Mouse (Mus musculus): ENCODE measurements around the gene Tmem44. TPM values are rescaled to one million over a fixed set of nuclear protein-coding genes. Genes with fewer than 3 reads are reported as not detected.
"Not testable (repeated sequence)": the region's sequence is repeated elsewhere in the genome, so short reads cannot be mapped to it uniquely, and the experiment has no call there.

The Tmem44 gene
- polyA plus RNA-seq, 1 experiment from 2014 or later: 19.3 TPM

DNA sequence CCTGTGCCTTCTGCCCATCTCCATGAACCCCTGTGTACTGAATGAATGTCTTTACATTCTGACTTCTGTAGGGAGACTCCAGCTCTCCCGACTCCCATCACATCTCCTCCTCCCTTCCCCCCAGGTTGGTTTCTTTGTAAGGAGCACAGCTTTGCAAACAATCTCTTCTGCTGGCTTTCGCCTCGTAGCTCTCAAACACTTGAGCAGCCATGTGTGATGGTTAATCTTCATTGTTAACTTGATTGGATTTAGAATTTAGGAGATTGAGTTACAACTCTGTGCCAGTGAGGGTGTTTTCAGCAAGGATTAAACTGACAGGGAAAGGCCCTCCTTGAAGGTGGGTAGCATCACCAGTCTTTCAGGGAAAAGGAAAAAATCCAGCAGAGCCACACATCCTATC, 73.6 kb downstream of the Tmem44 start:
- Histone ChIP-seq H3K4me1 (ENCODE audit: control insufficient read depth, insufficient read depth, low read length) (peaks cover 16% of the 10 kb centered on the region), H3K27ac (ENCODE audit: low read length) (no peak overlapping the region; the same call in 1 of the 2 replicates), H3K4me2 (ENCODE audit: low read depth, low read length) (no peak overlapping the region), H3K9me3 (replicated peaks; ENCODE audit: control insufficient read depth, low read length) (no peaks in the 10 kb centered on the region), H3K4me3 (ENCODE audit: low read length) (no peak overlapping the region), H3K9ac (ENCODE audit: low read length) (no peak overlapping the region), H3K27me3 (ENCODE audit: control insufficient read depth, insufficient read depth, low read length) (no peaks in the 10 kb centered on the region), H3K36me3 (ENCODE audit: control insufficient read depth, insufficient read depth) (no peaks in the 10 kb centered on the region)
- WGBS: 78% methylated on average over 3 of the region's 3 CpGs
- ATAC-seq (replicated peaks; ENCODE audit: extremely low read depth, insufficient read depth, low FRiP score): no peak

DNA sequence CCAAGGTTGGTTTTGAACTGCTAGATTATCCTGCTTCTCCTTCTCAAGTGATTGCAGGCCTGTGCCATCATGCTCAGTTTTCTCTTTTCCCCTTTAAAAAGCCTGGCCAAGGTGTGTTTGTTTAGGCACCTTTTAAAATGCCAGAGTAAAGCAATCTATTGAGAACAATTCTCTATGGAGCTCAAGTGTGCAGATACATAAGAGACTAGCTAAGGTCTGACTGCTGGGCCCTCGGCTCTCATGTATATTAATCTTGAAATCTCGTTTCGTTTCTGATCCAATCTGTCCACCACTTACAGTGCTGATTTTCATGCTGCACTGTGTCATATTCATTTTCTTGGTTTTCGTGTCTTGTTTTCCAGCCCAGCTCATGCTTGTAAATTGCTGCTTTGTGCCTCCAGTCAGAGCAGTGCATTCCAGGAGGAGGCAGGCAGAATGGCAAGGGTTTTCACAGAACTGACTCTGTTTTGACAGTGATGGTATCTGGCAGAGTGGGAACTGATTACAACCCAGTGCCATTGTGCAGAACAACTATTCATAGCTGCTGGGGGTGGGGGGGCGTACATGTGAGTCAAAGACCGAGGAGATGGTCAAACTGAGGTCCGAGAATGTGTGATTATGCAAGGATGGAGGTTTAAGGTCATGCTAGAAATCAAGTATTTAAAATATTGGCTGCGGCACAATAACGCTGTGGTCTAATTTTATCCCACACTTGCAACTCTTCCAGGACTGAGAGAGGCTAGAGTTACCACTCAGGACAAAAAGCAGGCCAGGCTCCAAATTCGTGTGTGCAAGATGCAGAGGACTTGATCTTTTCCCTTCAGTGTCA, 74.8 kb downstream of the Tmem44 start:
- Histone ChIP-seq H3K4me2 (ENCODE audit: low read depth, low read length) (peak overlapping the region; percentile 37; the same call in 1 of the 2 replicates), H3K4me3 (ENCODE audit: low read length) (no peak overlapping the region), H3K27ac (ENCODE audit: low read length) (peak overlapping the region; percentile 73), H3K4me1 (ENCODE audit: control insufficient read depth, insufficient read depth, low read length) (peaks cover 16% of the 10 kb centered on the region), H3K9me3 (replicated peaks; ENCODE audit: control insufficient read depth, low read length) (peaks cover 8% of the 10 kb centered on the region), H3K9ac (ENCODE audit: low read length) (no peak overlapping the region; the same call in 1 of the 2 replicates), H3K27me3 (ENCODE audit: control insufficient read depth, insufficient read depth, low read length) (no peaks in the 10 kb centered on the region), H3K36me3 (ENCODE audit: control insufficient read depth, insufficient read depth) (no peaks in the 10 kb centered on the region)
- peak; percentile 57; the same call in 1 of the 2 replicates for ATAC-seq (replicated peaks; ENCODE audit: extremely low read depth, insufficient read depth, low FRiP score)
- WGBS: 22% methylated on average over 10 of the region's 10 CpGs

- no peak for ATAC-seq (replicated peaks; ENCODE audit: extremely low read depth, insufficient read depth, low FRiP score)
- Histone ChIP-seq H3K4me2 (ENCODE audit: low read depth, low read length) (no peak overlapping the region), H3K9ac (ENCODE audit: low read length) (no peak overlapping the region), H3K9me3 (replicated peaks; ENCODE audit: control insufficient read depth, low read length) (peaks cover 10% of the 10 kb centered on the region), H3K4me3 (ENCODE audit: low read length) (no peak overlapping the region), H3K27ac (ENCODE audit: low read length) (no peak overlapping the region), H3K4me1 (ENCODE audit: control insufficient read depth, insufficient read depth, low read length) (peaks cover 16% of the 10 kb centered on the region), H3K36me3 (ENCODE audit: control insufficient read depth, insufficient read depth) (no peaks in the 10 kb centered on the region), H3K27me3 (ENCODE audit: control insufficient read depth, insufficient read depth, low read length) (no peaks in the 10 kb centered on the region)
- WGBS: 42% methylated on average over 5 of the region's 5 CpGs
Observed at GRCm38 (mm10) chr16:30472447-30472846, 78.2 kb downstream of the Tmem44 start.

DNA sequence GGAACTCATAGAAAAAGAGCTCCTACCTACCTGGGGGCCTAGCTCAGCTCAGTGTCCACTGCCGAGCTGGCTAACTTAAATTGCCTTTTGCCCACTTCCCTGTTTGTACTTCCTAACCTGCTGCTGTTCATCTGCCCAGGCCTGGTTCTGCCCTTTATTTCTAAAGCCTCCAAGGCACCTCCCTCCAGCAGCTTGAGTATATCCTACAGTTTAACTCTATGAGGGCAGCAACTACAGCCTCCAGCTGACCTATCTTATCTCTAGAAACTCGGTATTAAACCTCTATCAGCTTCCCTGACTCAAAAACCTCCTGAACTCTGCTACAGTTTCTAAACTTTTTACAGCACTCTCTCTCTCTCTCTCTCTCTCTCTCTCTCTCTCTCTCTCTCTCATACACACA, 78.7 kb downstream of the Tmem44 start:
- peaks cover 16% of the 10 kb centered on the region for H3K4me1 ChIP-seq (ENCODE audit: control insufficient read depth, insufficient read depth, low read length)
- no peak for ATAC-seq (replicated peaks; ENCODE audit: extremely low read depth, insufficient read depth, low FRiP score)
- H3K9me3 ChIP-seq (replicated peaks; ENCODE audit: control insufficient read depth, low read length): peaks cover 10% of the 10 kb centered on the region
- H3K27ac ChIP-seq (ENCODE audit: low read length): no peak overlapping the region
- 51% methylated on average over 2 of the region's 2 CpGs for WGBS
- no peak overlapping the region for H3K4me2 ChIP-seq (ENCODE audit: low read depth, low read length)
- H3K27me3 ChIP-seq (ENCODE audit: control insufficient read depth, insufficient read depth, low read length): no peaks in the 10 kb centered on the region
- H3K36me3 ChIP-seq (ENCODE audit: control insufficient read depth, insufficient read depth): no peaks in the 10 kb centered on the region
- H3K9ac ChIP-seq (ENCODE audit: low read length): no peak overlapping the region
- H3K4me3 ChIP-seq (ENCODE audit: low read length): no peak overlapping the region

- Histone ChIP-seq H3K9ac (ENCODE audit: low read length) (no peak overlapping the region), H3K27me3 (ENCODE audit: control insufficient read depth, insufficient read depth, low read length) (no peaks in the 10 kb centered on the region), H3K4me2 (ENCODE audit: low read depth, low read length) (no peak overlapping the region), H3K27ac (ENCODE audit: low read length) (no peak overlapping the region), H3K4me3 (ENCODE audit: low read length) (no peak overlapping the region), H3K4me1 (ENCODE audit: control insufficient read depth, insufficient read depth, low read length) (0 out of 2 replicates have a peak, but pooled peaks cover 2% of the 10 kb centered on the region), H3K9me3 (replicated peaks; ENCODE audit: control insufficient read depth, low read length) (peaks cover 10% of the 10 kb centered on the region), H3K36me3 (ENCODE audit: control insufficient read depth, insufficient read depth) (no peaks in the 10 kb centered on the region)
- 86% methylated on average over 6 of the region's 6 CpGs for WGBS
- no peak for ATAC-seq (replicated peaks; ENCODE audit: extremely low read depth, insufficient read depth, low FRiP score)
Observed at GRCm38 (mm10) chr16:30468944-30469343, 81.7 kb downstream of the Tmem44 start.

- no peak overlapping the region for H3K4me2 ChIP-seq (ENCODE audit: low read depth, low read length)
- ATAC-seq (replicated peaks; ENCODE audit: extremely low read depth, insufficient read depth, low FRiP score): no peak
- H3K4me3 ChIP-seq (ENCODE audit: low read length): no peak overlapping the region
- no peak overlapping the region for H3K9ac ChIP-seq (ENCODE audit: low read length)
- no peaks in the 10 kb centered on the region for H3K4me1 ChIP-seq (ENCODE audit: control insufficient read depth, insufficient read depth, low read length)
- no peaks in the 10 kb centered on the region for H3K36me3 ChIP-seq (ENCODE audit: control insufficient read depth, insufficient read depth)
- H3K9me3 ChIP-seq (replicated peaks; ENCODE audit: control insufficient read depth, low read length): peaks cover 10% of the 10 kb centered on the region
- 34% methylated on average over 5 of the region's 5 CpGs for WGBS
- no peaks in the 10 kb centered on the region for H3K27me3 ChIP-seq (ENCODE audit: control insufficient read depth, insufficient read depth, low read length)
- no peak overlapping the region for H3K27ac ChIP-seq (ENCODE audit: low read length)
Observed at GRCm38 (mm10) chr16:30465680-30466298, 84.9 kb downstream of the Tmem44 start.

DNA sequence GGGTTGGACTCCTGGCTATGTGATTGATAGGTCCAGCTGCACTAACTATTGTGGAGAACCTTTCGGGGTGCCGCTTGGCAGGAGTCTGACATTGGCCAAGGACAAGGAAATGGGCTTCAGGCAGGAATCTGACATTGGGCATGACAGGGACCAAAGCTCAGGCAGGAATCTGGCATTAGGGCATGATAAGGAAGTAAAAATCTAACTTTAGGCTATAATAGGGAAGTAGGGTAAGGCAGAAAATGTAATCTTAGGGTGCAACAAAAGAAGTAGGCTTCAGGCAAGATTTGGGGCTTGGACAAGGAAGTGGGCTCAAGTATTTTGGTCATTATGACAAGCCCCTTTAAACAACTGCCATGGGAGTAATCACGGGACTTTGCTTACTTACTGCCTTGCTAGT, 85.9 kb downstream of the Tmem44 start:
- ATAC-seq (replicated peaks; ENCODE audit: extremely low read depth, insufficient read depth, low FRiP score): not testable (repeated sequence)
- 80% methylated on average over 3 of the region's 3 CpGs for WGBS

More for the DNA sequence above, 85.9 kb downstream of the Tmem44 start:
- H3K27me3 ChIP-seq (ENCODE audit: control insufficient read depth, insufficient read depth, low read length); H3K4me3 ChIP-seq (ENCODE audit: low read length); H3K27ac ChIP-seq (ENCODE audit: low read length); H3K36me3 ChIP-seq (ENCODE audit: control insufficient read depth, insufficient read depth); H3K9ac ChIP-seq (ENCODE audit: low read length); H3K9me3 ChIP-seq (replicated peaks; ENCODE audit: control insufficient read depth, low read length); H3K4me2 ChIP-seq (ENCODE audit: low read depth, low read length); H3K4me1 ChIP-seq (ENCODE audit: control insufficient read depth, insufficient read depth, low read length): not testable (repeated sequence)
